Mouse (Mus musculus): ENCODE data around the gene AW549877.
A peak's percentile ranks its signal among the peaks of the same experiment; 100 is the strongest.

Gene AW549877

DNA sequence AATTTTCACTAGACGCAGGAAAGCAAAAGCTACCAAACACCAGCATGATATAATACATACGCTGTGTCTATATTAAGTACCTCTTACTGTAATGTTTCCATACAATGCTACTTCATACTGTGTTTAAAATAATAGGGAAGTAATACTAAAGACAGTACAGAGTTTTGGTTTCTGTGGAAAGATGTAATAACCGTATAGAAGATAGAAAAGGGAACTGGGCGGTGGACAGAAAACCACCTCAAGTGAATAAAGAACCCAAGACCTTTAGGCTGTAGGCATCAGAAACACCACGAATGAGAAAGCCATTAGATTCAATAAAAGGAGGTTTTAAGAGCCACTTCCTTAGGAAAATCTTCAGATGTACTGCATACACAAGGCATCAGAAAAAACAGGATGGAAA is 12.8 kb downstream of the AW549877 start:
- DNase-seq, result no peak

DNA sequence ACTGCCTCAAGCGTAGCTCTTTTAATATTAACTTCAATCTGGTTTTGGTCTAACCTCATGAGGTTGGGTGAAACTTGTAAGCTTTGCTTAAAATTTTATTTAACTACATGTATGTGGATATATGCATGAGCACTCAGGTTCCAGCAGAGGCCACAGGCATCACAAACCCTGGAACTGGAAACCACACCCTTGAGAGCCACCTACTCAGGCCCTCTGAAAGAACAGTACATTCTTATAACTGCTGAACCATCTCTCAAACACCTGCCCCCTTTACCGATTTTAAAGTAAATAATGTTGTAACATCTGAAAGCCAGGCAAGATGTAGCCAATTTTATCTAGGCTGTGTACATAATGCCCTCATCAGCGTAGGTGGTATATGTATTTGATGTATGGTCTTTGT is 15.7 kb downstream of the AW549877 start:
- no peak for DNase-seq

DNA sequence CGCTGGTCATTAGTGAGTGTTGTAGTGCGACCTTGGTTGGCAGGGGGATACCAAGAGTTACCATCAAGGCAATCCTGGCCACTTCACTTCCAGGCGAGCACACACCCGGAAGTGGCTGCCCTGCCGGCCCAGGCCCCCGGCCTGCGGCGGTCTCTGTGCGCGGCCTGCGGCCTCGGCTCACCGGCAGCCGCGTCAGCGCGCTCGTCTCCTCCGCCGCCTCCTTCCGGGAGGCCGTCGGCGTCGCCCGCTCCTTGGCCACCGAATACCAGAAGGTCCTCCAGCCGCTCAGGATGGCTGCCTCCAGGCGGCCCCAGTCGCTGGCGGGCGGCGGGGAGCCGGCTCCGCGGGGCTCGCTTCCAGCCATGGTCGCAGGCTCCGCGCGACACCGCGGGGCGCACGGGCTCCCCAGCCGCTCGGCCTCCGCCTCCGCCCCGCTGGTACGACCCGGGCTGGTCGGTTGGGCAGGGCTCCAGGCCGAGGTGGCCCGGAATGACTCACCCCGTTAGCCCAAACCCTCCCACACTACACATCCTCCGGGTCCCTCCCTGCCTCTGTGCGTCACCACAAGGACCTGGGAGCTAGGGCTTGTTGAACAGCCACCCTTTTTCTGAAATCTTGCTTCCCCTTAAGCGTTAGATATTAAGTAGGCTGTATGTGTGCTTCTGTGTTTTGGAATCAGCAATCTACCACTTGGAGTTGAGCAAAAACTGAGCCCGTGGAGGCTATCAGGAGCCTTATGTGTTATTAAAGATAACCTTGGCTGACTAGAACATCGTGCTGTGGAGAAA is 16.3 kb downstream of the AW549877 start, which contains the start of gene Fbxo4:
Gene Fbxo4 (minus strand): TSS at position 513 of the 788 bp plus-strand sequence.
- DNase-seq, result peak; percentile 73

DNA sequence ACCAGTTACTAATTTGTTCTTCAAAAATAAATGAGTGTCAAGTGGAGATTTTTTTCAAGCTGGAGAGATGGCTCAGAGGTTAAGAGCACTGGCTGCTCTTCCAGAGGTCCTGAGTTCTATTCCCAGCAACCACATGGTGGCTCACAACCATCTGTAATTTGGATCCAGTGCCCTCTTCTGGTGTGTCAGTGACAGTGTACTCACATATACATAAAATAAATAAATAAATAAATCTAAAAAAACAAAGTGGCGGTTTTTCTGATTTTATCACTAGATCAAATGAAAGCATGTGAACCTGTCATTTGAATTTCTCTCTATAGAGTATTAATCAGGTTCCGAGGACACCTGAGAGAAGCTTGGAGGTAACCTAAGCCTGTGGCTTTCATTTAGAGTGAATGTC is 17.3 kb downstream of the AW549877 start:
- no peak for DNase-seq

DNA sequence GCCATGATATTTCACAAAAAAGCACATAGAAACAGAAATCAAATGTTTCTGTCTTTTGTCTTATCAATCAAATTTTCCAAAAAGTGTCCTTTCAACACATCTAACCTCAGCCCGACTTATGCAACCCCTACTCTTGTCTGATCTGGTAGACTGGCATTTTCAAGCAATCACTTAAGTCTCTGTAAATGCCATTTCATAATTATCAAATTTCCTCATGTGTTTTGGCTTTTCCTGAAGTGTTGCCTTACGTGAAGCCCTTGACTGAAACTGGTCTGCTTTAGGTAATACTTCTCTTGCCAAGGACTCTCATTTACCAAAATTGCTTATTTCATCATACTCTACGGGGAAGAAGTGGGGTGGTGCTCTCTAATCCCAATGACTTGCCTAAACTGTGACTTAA is 22.2 kb downstream of the AW549877 start:
- DNase-seq, result no peak

DNA sequence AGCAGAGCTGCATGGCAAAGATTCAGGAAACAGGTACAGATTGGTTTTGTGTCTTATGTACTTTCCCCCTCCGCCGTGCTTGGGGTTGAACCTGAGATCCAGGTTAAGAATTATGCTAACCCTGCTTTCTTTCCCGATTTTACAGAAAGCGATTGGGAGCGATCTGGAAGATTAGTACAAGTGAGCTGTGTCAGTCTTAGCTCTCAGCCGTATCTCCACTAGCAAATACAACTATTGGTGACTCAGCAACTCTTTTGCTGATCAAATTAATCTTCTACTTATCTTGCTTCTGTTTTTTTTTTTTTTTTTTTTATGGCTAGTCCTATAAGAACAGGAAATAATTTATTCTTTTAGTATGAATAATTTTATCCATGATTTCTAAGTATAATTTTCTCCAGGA is 25.4 kb downstream of the AW549877 start:
- no peak for DNase-seq

DNA sequence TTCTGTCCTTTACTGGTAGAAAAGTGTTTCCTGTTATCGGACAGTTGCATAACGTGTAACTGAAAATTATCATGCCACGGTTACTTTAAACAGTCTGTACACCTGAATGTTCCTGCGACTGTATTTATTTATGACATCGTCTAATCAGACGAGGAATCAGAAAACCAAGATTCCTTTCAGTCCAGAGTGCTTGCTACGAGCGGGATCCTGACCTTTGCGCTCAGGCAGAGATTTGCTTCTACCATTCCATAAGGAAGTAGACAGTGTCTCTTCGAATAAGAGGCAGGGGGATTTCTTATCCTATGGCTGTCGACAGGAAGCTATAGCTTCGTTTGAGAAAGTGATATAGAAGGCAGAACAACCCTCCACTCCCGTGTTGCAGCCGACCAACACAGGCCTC is 25.8 kb downstream of the AW549877 start:
- no peak for DNase-seq

DNA sequence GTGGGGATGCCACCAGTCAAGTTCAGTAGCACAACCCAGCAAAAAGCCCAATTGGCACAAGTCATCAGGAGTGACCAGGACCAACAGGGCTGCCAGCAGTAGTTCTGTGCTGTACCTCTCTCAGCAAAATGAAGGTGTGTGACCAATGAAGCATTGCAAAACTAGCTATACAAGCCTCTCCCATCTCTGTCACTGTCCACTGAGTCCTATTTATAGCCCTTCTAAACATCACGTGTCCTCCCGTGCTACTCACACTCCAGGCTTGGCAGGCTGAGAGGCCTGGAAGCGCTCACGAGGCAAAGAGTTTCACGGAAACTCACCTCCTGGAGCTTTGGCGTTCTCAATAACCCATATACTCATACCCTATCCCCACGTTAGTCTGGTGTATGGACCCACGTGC is 33.3 kb downstream of the AW549877 start:
- no peak for DNase-seq

DNA sequence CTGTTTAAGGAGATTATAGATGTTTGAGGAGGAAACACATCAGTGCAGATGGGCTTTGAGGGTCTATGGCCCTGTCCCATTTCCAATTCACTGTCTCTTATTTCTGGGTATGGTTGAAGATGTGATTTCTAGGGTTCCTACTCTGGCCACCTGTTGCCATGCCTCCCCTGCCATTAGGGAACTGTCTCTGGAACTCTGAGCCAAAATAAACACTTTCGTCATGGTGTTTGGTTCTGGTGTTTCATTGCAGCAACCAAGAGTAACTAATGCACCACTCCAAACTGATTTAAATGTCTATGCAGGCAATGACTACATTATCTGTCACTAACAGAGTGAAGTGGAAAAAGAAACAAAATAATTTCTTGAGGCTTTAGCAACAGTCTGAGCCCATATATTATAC is 35.5 kb downstream of the AW549877 start:
- no peak for DNase-seq

DNA sequence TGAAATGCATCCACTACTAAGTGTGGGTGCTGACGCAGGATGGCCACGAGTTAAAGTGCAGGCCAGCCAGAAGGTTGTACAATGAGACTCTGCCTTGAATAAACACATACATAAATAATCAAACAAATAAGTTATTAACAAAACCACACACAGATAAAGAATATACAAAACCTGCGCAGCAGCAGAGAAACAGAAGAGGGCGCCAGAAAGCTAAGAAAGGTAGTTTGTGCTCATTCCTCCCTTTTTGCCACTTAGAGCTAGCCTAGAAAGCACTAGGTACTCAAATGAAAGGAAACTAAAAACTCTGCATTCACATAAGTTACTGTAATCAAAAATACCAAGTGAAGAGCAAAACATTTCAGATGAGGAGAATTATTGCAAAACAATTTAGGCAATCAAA is 37.6 kb downstream of the AW549877 start:
- DNase-seq, result peak; percentile 66

DNA sequence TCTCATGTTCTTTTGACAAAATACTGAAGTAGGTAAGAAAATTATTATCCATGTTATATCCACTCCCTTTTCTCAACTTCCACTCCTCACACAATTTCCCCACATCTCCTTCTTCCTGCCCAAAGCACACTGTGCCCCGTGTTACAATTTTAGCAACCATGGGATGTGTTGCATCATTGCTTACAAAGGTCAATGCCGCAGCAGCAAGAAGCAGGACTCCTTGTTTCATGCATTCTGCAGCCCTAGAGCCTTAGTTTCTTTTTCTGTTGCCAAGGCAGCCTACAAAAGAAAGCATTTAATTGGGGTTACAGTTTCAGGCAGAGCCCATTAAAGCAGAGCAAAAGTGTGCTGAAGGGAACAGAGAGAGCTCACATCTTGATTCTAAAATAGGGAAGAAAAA is 40.6 kb downstream of the AW549877 start:
- no peak for DNase-seq

DNA sequence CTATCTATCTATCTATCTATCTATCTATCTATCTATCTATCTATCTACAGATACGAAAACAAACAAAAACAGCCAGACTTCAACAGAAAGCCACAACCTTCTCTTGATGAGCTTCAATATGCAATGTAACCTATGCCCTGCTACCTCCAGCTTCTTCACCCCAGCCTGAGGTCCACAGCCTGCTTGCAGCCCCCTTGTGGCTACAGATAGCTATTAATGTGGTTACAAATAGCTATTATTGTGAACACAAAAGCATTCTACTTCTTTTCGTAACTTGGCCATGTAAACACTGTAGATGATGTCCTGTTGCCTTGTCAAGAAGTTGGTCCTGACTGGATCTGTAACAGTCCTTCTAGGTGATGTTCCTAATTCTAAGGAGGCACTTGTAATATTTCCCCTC is 57.4 kb downstream of the AW549877 start:
- no peak for DNase-seq

DNA sequence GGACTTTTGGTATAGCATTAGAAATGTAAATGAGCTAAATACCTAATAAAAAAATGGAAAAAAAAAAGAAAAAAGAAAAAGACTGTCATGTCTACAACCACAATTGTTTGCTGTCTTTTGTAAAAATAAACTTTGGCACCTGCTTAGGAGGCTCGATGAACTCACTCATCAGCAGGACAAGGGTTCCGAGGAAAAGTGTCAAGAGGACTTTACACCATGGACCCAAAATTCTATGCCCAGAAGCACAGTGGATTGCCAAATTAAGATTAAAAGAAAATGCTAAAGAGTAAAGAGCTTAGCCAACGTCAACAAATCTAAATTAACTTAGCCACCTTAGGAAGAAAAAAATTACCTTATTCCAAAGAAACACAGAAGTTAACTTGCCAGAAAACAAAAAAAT is 59.5 kb downstream of the AW549877 start:
- no peak for DNase-seq

DNA sequence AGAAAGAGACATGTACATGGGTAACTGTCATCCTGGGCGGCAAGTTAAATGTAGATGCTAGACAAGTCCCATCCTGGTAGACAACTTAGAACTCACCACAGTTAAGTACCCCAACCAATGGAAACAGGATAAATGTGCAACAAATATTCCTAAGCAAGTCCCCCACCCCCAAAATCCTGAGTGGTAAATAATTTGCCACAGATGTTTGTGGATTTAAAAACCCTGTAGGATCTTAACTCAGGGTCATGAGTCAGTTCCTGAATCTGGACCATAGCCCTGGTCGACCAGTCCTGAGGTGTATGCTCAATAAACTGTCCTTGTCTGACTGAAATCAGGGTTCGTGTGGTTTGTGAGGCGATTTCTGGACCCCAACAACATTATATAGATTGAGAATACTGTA is 62.1 kb downstream of the AW549877 start:
- DNase-seq, result no peak

Data from thymus, postnatal 4 days (tissue).